Mouse (Mus musculus) urinary bladder, postnatal 25 days (tissue): ENCODE data around the gene Muc13.

Experiments
- DNase-seq: peaks from one replicate; pipeline ENCODE4 v3.0.0; 2022; ENCODE audit warnings: low spot score

The Muc13 gene

DNA sequence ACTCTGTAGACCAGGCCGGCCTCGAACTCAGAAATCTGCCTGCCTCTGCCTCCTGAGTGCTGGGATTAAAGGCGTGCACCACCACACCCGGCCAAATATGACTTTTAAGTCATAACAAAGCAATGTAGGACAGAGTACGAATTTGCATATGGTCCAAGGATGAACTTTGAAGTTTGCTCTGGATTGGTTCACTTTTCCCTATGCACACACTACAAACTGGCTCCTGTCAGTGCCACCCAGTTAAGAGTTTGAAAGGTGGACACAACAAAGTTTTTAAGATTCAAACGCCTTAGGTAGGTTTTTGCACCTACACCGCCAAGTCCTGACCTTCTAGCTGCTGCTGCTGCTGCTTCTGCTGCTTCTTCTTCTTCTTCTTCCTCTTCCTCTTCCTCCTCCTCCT is 34.7 kb downstream of the Muc13 start:
- no peak for DNase-seq

- DNase-seq, result peak; percentile 83
These were observed 35.5 kb downstream of the Muc13 start, which contains the start of gene Itgb5 for GRCm38 (mm10) chr16:33829301-33829831. TSS of gene Itgb5 (plus strand) at chr16:33829665.

DNA sequence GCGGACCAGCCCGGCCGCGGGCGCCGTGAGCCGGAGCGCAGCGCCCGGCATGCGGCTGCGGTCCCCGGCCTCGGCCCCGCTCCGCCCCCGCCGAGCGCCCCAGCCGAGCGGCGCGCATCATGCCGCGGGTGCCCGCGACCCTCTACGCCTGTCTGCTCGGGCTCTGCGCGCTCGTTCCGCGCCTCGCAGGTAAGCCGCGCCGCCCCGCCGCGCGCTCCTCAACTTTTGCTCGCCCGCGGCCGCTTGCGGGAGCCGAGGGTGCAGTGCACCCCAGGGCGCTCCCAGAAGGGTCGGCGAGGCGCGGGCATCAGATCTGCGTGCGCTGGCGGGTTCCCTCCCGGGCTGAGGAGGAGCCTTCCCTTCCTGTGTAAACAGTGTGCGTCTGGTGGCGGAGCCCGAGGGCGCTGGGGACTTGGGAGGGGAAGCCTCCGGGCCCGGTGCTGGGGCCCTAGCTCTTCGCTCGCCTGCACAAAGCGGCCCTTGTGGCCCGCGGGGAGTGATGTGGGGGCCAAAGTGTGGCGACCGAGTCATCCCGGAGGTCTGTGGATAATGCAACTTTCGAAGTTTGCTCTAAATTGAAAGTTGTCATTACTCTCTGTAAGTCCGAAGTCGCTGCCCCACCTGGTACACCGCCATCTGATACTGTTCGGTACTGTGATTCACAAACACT is 36.1 kb downstream of the Muc13 start:
- DNase-seq, result peak; percentile 44

DNA sequence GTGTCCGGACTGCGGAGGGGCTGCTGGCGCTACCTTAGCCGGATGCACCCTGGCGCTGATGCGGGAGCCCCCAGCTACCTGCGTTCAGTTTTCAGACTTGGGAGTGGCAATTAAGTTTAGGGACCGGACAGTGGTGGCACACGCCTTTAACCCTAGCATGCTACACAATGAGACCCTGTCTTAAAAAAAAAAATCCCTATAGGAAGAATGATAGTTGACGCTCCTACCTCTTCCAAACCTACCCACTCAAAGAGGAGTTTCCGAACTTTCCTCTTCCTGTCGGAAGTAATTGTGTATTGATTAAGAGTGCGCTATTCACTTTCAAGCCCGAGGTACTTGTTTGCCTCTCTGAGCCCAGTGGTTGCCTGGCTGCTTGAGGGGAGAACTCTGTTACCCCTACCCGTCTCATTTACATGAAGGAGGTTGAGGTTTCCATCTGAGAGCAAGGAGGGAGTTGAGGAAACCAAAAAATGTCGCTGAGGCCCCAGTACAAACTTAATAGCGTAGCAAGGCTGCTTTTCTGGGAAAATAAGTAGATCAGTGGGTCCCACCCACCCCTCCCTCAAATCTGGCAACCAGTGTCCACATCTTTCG is 36.8 kb downstream of the Muc13 start:
- no peak for DNase-seq

DNA sequence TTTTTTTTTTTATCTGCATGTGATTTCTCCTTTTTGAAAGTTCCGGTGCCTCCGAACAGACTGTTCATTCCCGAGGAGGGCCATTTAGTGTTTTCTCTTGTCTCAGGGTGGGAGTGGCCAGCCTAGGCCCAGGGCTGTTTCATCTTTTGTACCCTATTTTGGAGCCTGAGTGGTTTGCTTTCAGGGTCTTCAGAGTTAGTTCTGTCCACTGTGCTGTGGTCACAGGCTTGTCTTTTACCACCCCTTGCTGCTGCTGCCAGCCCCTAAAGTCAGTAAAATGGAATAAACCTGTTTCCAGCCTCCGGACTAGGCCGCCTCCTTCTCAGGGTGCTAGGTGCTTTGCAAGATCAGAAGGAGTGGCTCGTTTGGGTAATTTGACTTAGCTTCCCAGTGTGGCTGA is 38.2 kb downstream of the Muc13 start:
- DNase-seq, result no peak

- DNase-seq, result no peak
These were observed 39.0 kb downstream of the Muc13 start for GRCm38 (mm10) chr16:33832728-33833428.

DNA sequence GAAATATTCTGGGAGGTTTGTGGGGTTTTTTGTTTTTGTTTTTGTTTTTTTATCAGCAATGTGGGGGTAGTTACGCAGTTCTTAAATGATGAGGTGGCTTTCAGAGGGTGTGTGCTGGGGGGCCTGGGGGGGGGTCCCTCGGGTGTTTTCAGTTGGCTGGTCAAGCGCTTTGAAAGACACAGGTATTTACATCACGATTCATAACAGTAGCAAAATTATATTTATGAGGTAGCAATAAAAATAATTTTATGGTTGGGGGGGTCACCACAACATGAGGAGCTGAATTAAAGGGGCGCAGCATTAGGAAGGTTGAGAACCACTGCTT is 39.6 kb downstream of the Muc13 start:
- no peak for DNase-seq

GRCm38 (mm10) chr16:33833781-33834482 is 40.1 kb downstream of the Muc13 start:
- peak; percentile 50 for DNase-seq

DNA sequence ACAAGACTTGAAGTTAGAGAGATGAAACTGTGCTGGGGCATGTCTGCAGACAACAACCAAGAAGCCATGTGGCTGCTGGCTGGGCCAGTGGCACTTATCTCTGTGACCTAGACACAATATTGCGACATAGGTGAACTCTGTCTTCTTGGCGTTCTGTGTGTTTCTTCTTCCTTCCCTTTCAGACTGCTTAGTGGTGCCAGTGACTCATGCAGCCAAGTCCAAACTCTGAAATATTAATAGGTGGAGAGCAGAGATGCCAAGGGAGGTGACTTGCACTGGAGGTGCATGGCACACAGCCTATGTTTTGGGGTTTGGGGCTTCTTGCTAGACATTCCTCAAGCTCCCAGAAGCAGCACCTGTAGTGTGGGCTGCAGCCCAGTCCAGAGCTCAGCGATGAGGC is 42.8 kb downstream of the Muc13 start:
- DNase-seq, result peak; percentile 31

- DNase-seq, result no peak
These were observed 43.4 kb downstream of the Muc13 start for GRCm38 (mm10) chr16:33837191-33837590.

- DNase-seq, result no peak
These were observed 46.8 kb downstream of the Muc13 start for GRCm38 (mm10) chr16:33840616-33841015.

GRCm38 (mm10) chr16:33842081-33842880 is 48.4 kb downstream of the Muc13 start:
- no peak for DNase-seq

- DNase-seq, result no peak
These were observed 50.3 kb downstream of the Muc13 start for GRCm38 (mm10) chr16:33844150-33844611.

- no peak for DNase-seq
These were observed 51.0 kb downstream of the Muc13 start for GRCm38 (mm10) chr16:33844866-33845265.

DNA sequence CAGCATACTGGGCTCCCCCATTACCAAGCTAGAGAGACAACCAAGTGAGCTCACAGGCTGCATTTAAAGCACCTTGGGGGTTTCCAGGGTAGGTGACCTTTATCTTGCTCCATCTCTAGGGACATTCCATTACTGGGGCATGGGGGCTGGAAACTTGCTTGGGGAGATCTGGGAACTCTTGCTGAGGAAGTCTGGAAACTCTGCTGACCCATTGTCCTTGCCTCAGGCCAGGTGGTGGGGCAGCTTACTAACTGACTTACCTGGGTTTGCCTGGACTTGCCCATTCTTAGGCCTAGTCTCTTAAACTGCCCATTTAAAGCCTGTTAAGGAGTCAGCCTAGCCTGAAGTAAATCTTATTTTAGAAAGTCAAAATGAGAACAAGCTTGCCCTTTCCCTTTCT is 59.4 kb downstream of the Muc13 start:
- DNase-seq, result no peak

GRCm38 (mm10) chr16:33858766-33859165 is 64.9 kb downstream of the Muc13 start:
- DNase-seq, result no peak

- DNase-seq, result no peak
These were observed 65.5 kb downstream of the Muc13 start for GRCm38 (mm10) chr16:33859380-33859779.

GRCm38 (mm10) chr16:33859988-33860700 is 66.3 kb downstream of the Muc13 start:
- DNase-seq, result peak; percentile 48

DNA sequence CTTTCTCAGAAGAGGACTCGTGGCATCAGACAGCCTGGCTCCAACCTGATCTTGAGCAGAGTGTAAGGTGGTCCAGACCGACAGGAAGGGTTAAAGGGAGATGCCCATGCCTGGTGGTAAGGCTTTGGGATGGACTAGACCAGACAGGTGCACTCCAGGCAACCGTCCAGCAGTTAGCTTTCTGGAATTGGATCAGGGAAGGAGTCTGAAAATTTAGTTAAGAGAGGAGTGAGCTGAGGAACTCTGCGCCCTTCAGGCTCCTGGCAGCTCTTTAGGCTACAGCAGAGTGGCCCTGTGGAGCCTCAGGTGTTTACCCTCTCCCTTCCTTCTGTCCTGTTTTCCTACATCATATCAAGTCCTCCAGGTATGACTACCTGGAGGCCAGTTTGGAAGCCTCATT is 68.6 kb downstream of the Muc13 start:
- no peak for DNase-seq

- no peak for DNase-seq
These were observed 69.4 kb downstream of the Muc13 start for GRCm38 (mm10) chr16:33863208-33863751.
